Mouse (Mus musculus) bone marrow macrophage, adult 2 months (primary cell): ENCODE measurements around the gene Gm17018.

Experiments used
- CTCF ChIP-seq: IDR thresholded peaks from 2 replicates; pipeline ENCODE4 v1.5.1; 2012; ENCODE audit warnings: low read depth, mild to moderate bottlenecking, low read length, moderate library complexity
- POLR2A ChIP-seq: IDR thresholded peaks from 2 replicates; pipeline ENCODE4 v1.6.1; 2012; ENCODE audit warnings: mild to moderate bottlenecking, low read depth, low read length, borderline replicate concordance

- TF ChIP-seq CTCF = no peak
- TF ChIP-seq POLR2A = no peak
These were observed 15.2 kb downstream of the Gm17018 start for GRCm38 (mm10) chr19:45575632-45576001.
